Mouse (Mus musculus) intestine, embryonic 16.5 days (tissue): Measurements from ENCODE around the gene Tpd52l2. TPM values are rescaled to one million over a fixed set of nuclear protein-coding genes. Genes with fewer than 3 reads are reported as not detected.
A peak's percentile ranks its signal among the peaks of the same experiment; 100 is the strongest.

Experiments used
- ATAC-seq: fragments of 200-750 bp; cut with Nextera tagmentation; 2 replicates; pipeline ENCODE4 v1.8.0; 2017; ENCODE audit warnings: moderate TSS enrichment, moderate library complexity
- H3K27ac ChIP-seq: fragments of 300-500 bp; sonication (generic); 2 replicates; pipeline ENCODE4 v1.5.1; 2014; ENCODE audit warnings: mild to moderate bottlenecking, low read length
- H3K27me3 ChIP-seq: fragments of 300-500 bp; sonication (generic); replicated peaks from 2 replicates; pipeline ENCODE4 v1.6.1; 2014; ENCODE audit warnings: low read length, control low read depth, mixed read lengths; ENCODE audit not compliant: control insufficient read depth, insufficient read depth
- H3K36me3 ChIP-seq: fragments of 300-500 bp; sonication (generic); 2 replicates; pipeline ENCODE4 v1.6.1; 2014; ENCODE audit warnings: low read length, control low read depth; ENCODE audit not compliant: control insufficient read depth, insufficient read depth
- H3K4me1 ChIP-seq: fragments of 300-500 bp; sonication (generic); 2 replicates; pipeline ENCODE4 v1.6.1; 2014; ENCODE audit warnings: low read length, control low read depth, mixed read lengths; ENCODE audit not compliant: control insufficient read depth, insufficient read depth
- H3K4me2 ChIP-seq: fragments of 300-500 bp; sonication (generic); 2 replicates; pipeline ENCODE4 v1.6.1; 2014; ENCODE audit warnings: low read depth, low read length, control low read depth
- H3K4me3 ChIP-seq: fragments of 300-500 bp; sonication (generic); 2 replicates; pipeline ENCODE4 v1.5.1; 2014; ENCODE audit warnings: mild to moderate bottlenecking, low read length
- H3K9ac ChIP-seq: fragments of 300-500 bp; sonication (generic); 2 replicates; pipeline ENCODE4 v1.6.1; 2014; ENCODE audit warnings: low read depth, low read length
- H3K9me3 ChIP-seq: fragments of 300-500 bp; sonication (generic); 2 replicates; pipeline ENCODE4 v1.6.1; 2016; ENCODE audit warnings: low read length, control low read depth; ENCODE audit not compliant: control insufficient read depth
- WGBS: fragments of 180-500 bp; shearing (Covaris S2); extraction: QIAGEN DNeasy Blood & Tissue Kit; methylation state at CpG from one replicate; pipeline ENCODE4 v1.1.7; 2014; 5-methylcytosine and 5-hydroxymethylcytosine counted together
- polyA plus RNA-seq: library from polyadenylated mRNA; unstranded; fragments of >200 nt; fragmentation: Nextera tagmentation; extraction: Ambion mirVana; gene quantifications from 2 replicates; pipeline ENCODE4 v1.2.1, GENCODE M21; 2015

Tpd52l2 gene
- 122 and 134 TPM in 2 replicates for polyA plus RNA-seq

GRCm38 (mm10) chr2:181496831-181497547 is at the start of gene Tpd52l2:
Gene Tpd52l2, plus strand, starts transcription at chr2:181497142.
- under 1% methylated on average over 46 of the region's 46 CpGs for WGBS
- peak; percentile 97 for ATAC-seq
- H3K9ac ChIP-seq, result peak within 1 kb of the TSS; percentile 96
- peak within 1 kb of the TSS; percentile 82 for H3K4me2 ChIP-seq
- no peaks in the 10 kb centered on the region for H3K9me3 ChIP-seq
- H3K27ac ChIP-seq, result peak within 1 kb of the TSS; percentile 97
- peak within 1 kb of the TSS; percentile 94 for H3K4me3 ChIP-seq
- no peaks in the 10 kb centered on the region for H3K36me3 ChIP-seq
- peaks cover 9% of the 10 kb centered on the region; the same call in 1 of the 2 replicates for H3K4me1 ChIP-seq
- H3K27me3 ChIP-seq, result no peaks in the 10 kb centered on the region

GRCm38 (mm10) chr2:181452181-181452580 is 44.8 kb upstream of the Tpd52l2 start:
- H3K4me1 ChIP-seq, result no peaks in the 10 kb centered on the region
- 71% methylated on average over 4 of the region's 4 CpGs for WGBS
- no peak overlapping the region for H3K4me2 ChIP-seq
- H3K9me3 ChIP-seq, result no peaks in the 10 kb centered on the region
- no peaks in the 10 kb centered on the region for H3K27me3 ChIP-seq
- H3K27ac ChIP-seq, result no peak overlapping the region
- no peak for ATAC-seq
- no peak overlapping the region for H3K9ac ChIP-seq
- H3K4me3 ChIP-seq, result no peak overlapping the region
- no peaks in the 10 kb centered on the region for H3K36me3 ChIP-seq

GRCm38 (mm10) chr2:181453274-181453673 is 43.7 kb upstream of the Tpd52l2 start:
- Histone ChIP-seq H3K27ac (no peak overlapping the region), H3K9ac (no peak overlapping the region), H3K36me3 (no peaks in the 10 kb centered on the region), H3K27me3 (peaks cover 1% of the 10 kb centered on the region), H3K4me2 (no peak overlapping the region), H3K4me3 (no peak overlapping the region), H3K9me3 (no peaks in the 10 kb centered on the region), H3K4me1 (0 out of 2 replicates have a peak, but pooled peaks cover 2% of the 10 kb centered on the region)
- no peak for ATAC-seq
- 33% methylated on average over 1 of the region's 1 CpGs for WGBS

- H3K36me3 ChIP-seq, result no peaks in the 10 kb centered on the region
- peaks cover 15% of the 10 kb centered on the region for H3K27me3 ChIP-seq
- H3K4me1 ChIP-seq, result 0 out of 2 replicates have a peak, but pooled peaks cover 6% of the 10 kb centered on the region
- H3K4me3 ChIP-seq, result no peak overlapping the region
- 75% methylated on average over 2 of the region's 2 CpGs for WGBS
- H3K4me2 ChIP-seq, result no peak overlapping the region
- no peak overlapping the region for H3K27ac ChIP-seq
- no peaks in the 10 kb centered on the region for H3K9me3 ChIP-seq
- ATAC-seq, result no peak
- no peak overlapping the region for H3K9ac ChIP-seq
Observed at GRCm38 (mm10) chr2:181455899-181456298, 41.0 kb upstream of the Tpd52l2 start.

GRCm38 (mm10) chr2:181457831-181458230 is 39.1 kb upstream of the Tpd52l2 start:
- H3K9ac ChIP-seq, result peak overlapping the region; percentile 77; the same call in 1 of the 2 replicates
- H3K27me3 ChIP-seq, result peaks cover 20% of the 10 kb centered on the region
- WGBS, result 6% methylated on average over 15 of the region's 15 CpGs
- 0 out of 2 replicates have a peak, but pooled peaks cover 6% of the 10 kb centered on the region for H3K4me1 ChIP-seq
- no peaks in the 10 kb centered on the region for H3K36me3 ChIP-seq
- no peaks in the 10 kb centered on the region for H3K9me3 ChIP-seq
- no peak overlapping the region for H3K27ac ChIP-seq
- H3K4me3 ChIP-seq, result peak overlapping the region; percentile 89
- H3K4me2 ChIP-seq, result peak overlapping the region; percentile 99
- no peak for ATAC-seq

GRCm38 (mm10) chr2:181458411-181459152 is 38.4 kb upstream of the Tpd52l2 start:
- Histone ChIP-seq H3K27me3 (peaks cover 20% of the 10 kb centered on the region), H3K9ac (peak overlapping the region; percentile 77), H3K4me2 (peak overlapping the region; percentile 99), H3K4me3 (peak overlapping the region; percentile 89), H3K9me3 (no peaks in the 10 kb centered on the region), H3K36me3 (no peaks in the 10 kb centered on the region), H3K4me1 (0 out of 2 replicates have a peak, but pooled peaks cover 6% of the 10 kb centered on the region), H3K27ac (peak overlapping the region; percentile 19; the same call in 1 of the 2 replicates)
- WGBS, result under 1% methylated on average over 55 of the region's 72 CpGs
- no peak; the same call in 1 of the 2 replicates for ATAC-seq

GRCm38 (mm10) chr2:181459153-181459672 is 37.7 kb upstream of the Tpd52l2 start, which contains the start of gene Zbtb46:
Gene Zbtb46, minus strand, starts transcription at chr2:181459426.
- Histone ChIP-seq H3K36me3 (no peaks in the 10 kb centered on the region), H3K4me3 (peak within 1 kb of the TSS; percentile 89), H3K9me3 (no peaks in the 10 kb centered on the region), H3K27ac (peak within 1 kb of the TSS; percentile 50), H3K4me1 (0 out of 2 replicates have a peak, but pooled peaks cover 6% of the 10 kb centered on the region), H3K4me2 (peak within 1 kb of the TSS; percentile 99), H3K27me3 (peaks cover 20% of the 10 kb centered on the region), H3K9ac (peak within 1 kb of the TSS; percentile 77)
- under 1% methylated on average over 64 of the region's 83 CpGs for WGBS
- ATAC-seq, result peak; percentile 93

- ATAC-seq, result peak; percentile 64
- 0 out of 2 replicates have a peak, but pooled peaks cover 6% of the 10 kb centered on the region for H3K4me1 ChIP-seq
- H3K36me3 ChIP-seq, result no peaks in the 10 kb centered on the region
- peak overlapping the region; percentile 69 for H3K9ac ChIP-seq
- H3K27ac ChIP-seq, result peak overlapping the region; percentile 50
- H3K4me2 ChIP-seq, result peak overlapping the region; percentile 99
- H3K9me3 ChIP-seq, result no peaks in the 10 kb centered on the region
- under 1% methylated on average over 68 of the region's 71 CpGs for WGBS
- H3K27me3 ChIP-seq, result peaks cover 20% of the 10 kb centered on the region
- peak overlapping the region; percentile 89 for H3K4me3 ChIP-seq
Observed at GRCm38 (mm10) chr2:181459673-181460621, 37.0 kb upstream of the Tpd52l2 start.
